Mouse (Mus musculus): ENCODE data around the gene Ucn3. TPM values are rescaled to one million over a fixed set of nuclear protein-coding genes. Genes with fewer than 3 reads are reported as not detected.

Gene Ucn3
- polyA plus RNA-seq, 1 experiment from 2014 or later = 0.20 TPM

DNA sequence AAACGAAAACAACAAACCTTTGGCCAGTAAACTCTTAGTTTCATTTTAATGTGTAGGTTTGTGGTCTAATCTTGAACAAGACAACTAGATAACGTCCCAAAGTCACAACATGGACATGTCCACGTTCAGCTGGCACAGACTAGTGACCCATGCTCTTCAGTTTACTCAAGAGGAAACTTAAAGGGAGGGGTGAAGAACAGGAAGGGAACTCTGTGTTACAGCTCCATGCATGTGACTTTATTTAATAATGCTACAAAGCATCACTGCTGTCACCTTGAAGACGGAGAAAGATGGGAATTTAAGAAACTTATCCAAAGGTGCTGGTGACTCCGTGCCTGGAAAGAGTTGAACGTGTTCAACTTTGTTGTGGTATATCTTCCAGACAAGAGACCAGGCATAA lies 49.1 kb downstream of the Ucn3 start:
- Histone ChIP-seq H3K27ac (ENCODE audit: low read length) (no peak overlapping the region), H3K9ac (ENCODE audit: low read depth, low read length) (no peak overlapping the region)

DNA sequence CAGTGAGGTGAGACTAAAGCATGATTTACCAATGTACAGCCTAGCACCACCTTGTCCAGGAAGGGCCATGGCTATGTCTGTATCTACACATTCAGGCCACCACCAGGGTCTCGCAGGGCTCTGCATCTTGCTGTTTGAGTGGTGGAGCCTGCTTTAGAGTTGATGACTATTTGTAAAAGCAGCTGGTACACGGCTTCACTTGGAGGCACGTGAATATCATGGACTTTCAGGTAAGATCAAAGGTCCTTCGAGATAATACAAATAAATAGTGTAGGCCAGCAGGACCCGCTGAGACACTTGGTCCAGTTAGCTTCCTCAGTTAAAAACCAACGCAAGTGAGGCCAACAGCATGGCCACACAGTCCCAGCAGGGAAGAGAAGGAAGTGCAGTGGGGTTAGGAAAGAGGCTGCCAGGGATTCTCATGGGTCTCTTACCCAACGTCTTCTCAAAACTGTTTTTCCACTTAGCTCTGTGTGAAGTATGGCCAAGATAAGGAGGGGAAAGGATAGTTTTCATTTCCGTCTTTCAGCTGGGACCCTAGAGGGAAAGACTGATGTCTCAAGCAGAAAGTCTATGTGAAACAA lies 49.7 kb downstream of the Ucn3 start:
- no peak overlapping the region for H3K4me2 ChIP-seq (ENCODE audit: low read length)
- no peaks in the 10 kb centered on the region; the same call in 1 of the 2 replicates for H3K27me3 ChIP-seq (ENCODE audit: control insufficient read depth, insufficient read depth, low read depth, low read length)
- H3K36me3 ChIP-seq (ENCODE audit: control insufficient read depth, insufficient read depth, low read length) = no peaks in the 10 kb centered on the region
- no peaks in the 10 kb centered on the region for H3K9me3 ChIP-seq (replicated peaks; ENCODE audit: control insufficient read depth, low read length, poor library complexity, severe bottlenecking)
- WGBS = 89% methylated on average over 8 of the region's 8 CpGs
- no peak overlapping the region for H3K4me3 ChIP-seq (ENCODE audit: low read depth, low read length)
- no peak overlapping the region for H3K27ac ChIP-seq (ENCODE audit: low read length)
- H3K9ac ChIP-seq (ENCODE audit: low read depth, low read length) = no peak overlapping the region
- ATAC-seq = no peak
- H3K4me1 ChIP-seq (ENCODE audit: control insufficient read depth, insufficient read depth, low read length) = no peaks in the 10 kb centered on the region

More for the DNA sequence above, 49.1 kb downstream of the Ucn3 start:
- ATAC-seq = no peak
- Histone ChIP-seq H3K4me1 (ENCODE audit: control insufficient read depth, insufficient read depth, low read length) (no peaks in the 10 kb centered on the region), H3K27me3 (ENCODE audit: control insufficient read depth, insufficient read depth, low read depth, low read length) (no peaks in the 10 kb centered on the region; the same call in 1 of the 2 replicates), H3K9me3 (replicated peaks; ENCODE audit: control insufficient read depth, low read length, poor library complexity, severe bottlenecking) (no peaks in the 10 kb centered on the region), H3K4me3 (ENCODE audit: low read depth, low read length) (no peak overlapping the region), H3K36me3 (ENCODE audit: control insufficient read depth, insufficient read depth, low read length) (no peaks in the 10 kb centered on the region), H3K4me2 (ENCODE audit: low read length) (no peak overlapping the region)
- WGBS = 94% methylated on average over 6 of the region's 6 CpGs

GRCm38 (mm10) chr13:3894549-3894948 lies 50.6 kb downstream of the Ucn3 start:
- Histone ChIP-seq H3K9me3 (replicated peaks; ENCODE audit: control insufficient read depth, low read length, poor library complexity, severe bottlenecking) (no peaks in the 10 kb centered on the region), H3K4me2 (ENCODE audit: low read length) (no peak overlapping the region), H3K27ac (ENCODE audit: low read length) (no peak overlapping the region), H3K27me3 (ENCODE audit: control insufficient read depth, insufficient read depth, low read depth, low read length) (no peaks in the 10 kb centered on the region; the same call in 1 of the 2 replicates), H3K4me1 (ENCODE audit: control insufficient read depth, insufficient read depth, low read length) (no peaks in the 10 kb centered on the region), H3K4me3 (ENCODE audit: low read depth, low read length) (no peak overlapping the region), H3K9ac (ENCODE audit: low read depth, low read length) (no peak overlapping the region), H3K36me3 (ENCODE audit: control insufficient read depth, insufficient read depth, low read length) (no peaks in the 10 kb centered on the region)
- 79% methylated on average over 8 of the region's 8 CpGs for WGBS
- no peak for ATAC-seq

GRCm38 (mm10) chr13:3893126-3893734 lies 51.9 kb downstream of the Ucn3 start:
- peak overlapping the region; percentile 67 for H3K9ac ChIP-seq (ENCODE audit: low read depth, low read length)
- H3K4me2 ChIP-seq (ENCODE audit: low read length) = peak overlapping the region; percentile 77
- H3K9me3 ChIP-seq (replicated peaks; ENCODE audit: control insufficient read depth, low read length, poor library complexity, severe bottlenecking) = no peaks in the 10 kb centered on the region
- no peaks in the 10 kb centered on the region; the same call in 1 of the 2 replicates for H3K27me3 ChIP-seq (ENCODE audit: control insufficient read depth, insufficient read depth, low read depth, low read length)
- H3K4me1 ChIP-seq (ENCODE audit: control insufficient read depth, insufficient read depth, low read length) = no peaks in the 10 kb centered on the region
- no peaks in the 10 kb centered on the region for H3K36me3 ChIP-seq (ENCODE audit: control insufficient read depth, insufficient read depth, low read length)
- peak overlapping the region; percentile 51 for H3K4me3 ChIP-seq (ENCODE audit: low read depth, low read length)
- H3K27ac ChIP-seq (ENCODE audit: low read length) = no peak overlapping the region
- WGBS = under 1% methylated on average over 35 of the region's 35 CpGs
- peak; percentile 99 for ATAC-seq

- H3K4me2 ChIP-seq (ENCODE audit: low read length) = peak overlapping the region; percentile 77
- no peaks in the 10 kb centered on the region for H3K36me3 ChIP-seq (ENCODE audit: control insufficient read depth, insufficient read depth, low read length)
- ATAC-seq = no peak
- no peak overlapping the region for H3K9ac ChIP-seq (ENCODE audit: low read depth, low read length)
- 25% methylated on average over 7 of the region's 7 CpGs for WGBS
- H3K4me3 ChIP-seq (ENCODE audit: low read depth, low read length) = peak overlapping the region; percentile 51
- no peaks in the 10 kb centered on the region; the same call in 1 of the 2 replicates for H3K27me3 ChIP-seq (ENCODE audit: control insufficient read depth, insufficient read depth, low read depth, low read length)
- H3K27ac ChIP-seq (ENCODE audit: low read length) = no peak overlapping the region
- no peaks in the 10 kb centered on the region for H3K4me1 ChIP-seq (ENCODE audit: control insufficient read depth, insufficient read depth, low read length)
- no peaks in the 10 kb centered on the region for H3K9me3 ChIP-seq (replicated peaks; ENCODE audit: control insufficient read depth, low read length, poor library complexity, severe bottlenecking)
Measured at GRCm38 (mm10) chr13:3892601-3893000, 52.5 kb downstream of the Ucn3 start.

- no peaks in the 10 kb centered on the region for H3K4me1 ChIP-seq (ENCODE audit: control insufficient read depth, insufficient read depth, low read length)
- no peaks in the 10 kb centered on the region for H3K36me3 ChIP-seq (ENCODE audit: control insufficient read depth, insufficient read depth, low read length)
- H3K4me2 ChIP-seq (ENCODE audit: low read length) = no peak overlapping the region
- 68% methylated on average over 8 of the region's 8 CpGs for WGBS
- no peak overlapping the region for H3K4me3 ChIP-seq (ENCODE audit: low read depth, low read length)
- no peak overlapping the region for H3K27ac ChIP-seq (ENCODE audit: low read length)
- H3K27me3 ChIP-seq (ENCODE audit: control insufficient read depth, insufficient read depth, low read depth, low read length) = no peaks in the 10 kb centered on the region; the same call in 1 of the 2 replicates
- H3K9ac ChIP-seq (ENCODE audit: low read depth, low read length) = no peak overlapping the region
- H3K9me3 ChIP-seq (replicated peaks; ENCODE audit: control insufficient read depth, low read length, poor library complexity, severe bottlenecking) = no peaks in the 10 kb centered on the region
- ATAC-seq = no peak
Measured at GRCm38 (mm10) chr13:3891479-3892087, 53.6 kb downstream of the Ucn3 start.

Small RNAs within 50 kb of the gene (microRNA-seq; reads per million reads assigned to microRNA genes)
- not detected for gene Gm22460

Other genes starting within 250 kb of the Ucn3 start
- gene Calml3, start 141.0 kb downstream of the Ucn3 start, polyA plus RNA-seq (2015; fragmentation: Nextera tagmentation; extraction: Ambion mirVana) = not detected in 2 replicates
- not detected in 2 replicates for gene Calm4, start 107.6 kb downstream of the Ucn3 start, polyA plus RNA-seq (2015; fragmentation: Nextera tagmentation; extraction: Ambion mirVana)
- not detected in 2 replicates for gene Calm5, start 91.2 kb downstream of the Ucn3 start, polyA plus RNA-seq (2015; fragmentation: Nextera tagmentation; extraction: Ambion mirVana)
- gene Net1, start 27.1 kb downstream of the Ucn3 start, polyA plus RNA-seq (2015; fragmentation: Nextera tagmentation; extraction: Ambion mirVana) = 10.0 and 10.5 TPM in 2 replicates
- gene Tubal3, start 27.1 kb downstream of the Ucn3 start, polyA plus RNA-seq (2015; fragmentation: Nextera tagmentation; extraction: Ambion mirVana) = not detected in 2 replicates
- gene Akr1c14, start 103.7 kb upstream of the Ucn3 start, polyA plus RNA-seq (2015; fragmentation: Nextera tagmentation; extraction: Ambion mirVana) = 0.73 and 0.92 TPM in 2 replicates
- gene Akr1c18, start 205.3 kb upstream of the Ucn3 start, polyA plus RNA-seq (2015; fragmentation: Nextera tagmentation; extraction: Ambion mirVana) = not detected in 2 replicates
- gene Akr1c13, start 245.8 kb upstream of the Ucn3 start, polyA plus RNA-seq (2015; fragmentation: Nextera tagmentation; extraction: Ambion mirVana) = 1.2 and 1.5 TPM in 2 replicates

All from midbrain, embryonic 16.5 days (tissue).